Comparison of ENCODE assay signal across 8 mouse cellular contexts in the genomic region with DNA sequence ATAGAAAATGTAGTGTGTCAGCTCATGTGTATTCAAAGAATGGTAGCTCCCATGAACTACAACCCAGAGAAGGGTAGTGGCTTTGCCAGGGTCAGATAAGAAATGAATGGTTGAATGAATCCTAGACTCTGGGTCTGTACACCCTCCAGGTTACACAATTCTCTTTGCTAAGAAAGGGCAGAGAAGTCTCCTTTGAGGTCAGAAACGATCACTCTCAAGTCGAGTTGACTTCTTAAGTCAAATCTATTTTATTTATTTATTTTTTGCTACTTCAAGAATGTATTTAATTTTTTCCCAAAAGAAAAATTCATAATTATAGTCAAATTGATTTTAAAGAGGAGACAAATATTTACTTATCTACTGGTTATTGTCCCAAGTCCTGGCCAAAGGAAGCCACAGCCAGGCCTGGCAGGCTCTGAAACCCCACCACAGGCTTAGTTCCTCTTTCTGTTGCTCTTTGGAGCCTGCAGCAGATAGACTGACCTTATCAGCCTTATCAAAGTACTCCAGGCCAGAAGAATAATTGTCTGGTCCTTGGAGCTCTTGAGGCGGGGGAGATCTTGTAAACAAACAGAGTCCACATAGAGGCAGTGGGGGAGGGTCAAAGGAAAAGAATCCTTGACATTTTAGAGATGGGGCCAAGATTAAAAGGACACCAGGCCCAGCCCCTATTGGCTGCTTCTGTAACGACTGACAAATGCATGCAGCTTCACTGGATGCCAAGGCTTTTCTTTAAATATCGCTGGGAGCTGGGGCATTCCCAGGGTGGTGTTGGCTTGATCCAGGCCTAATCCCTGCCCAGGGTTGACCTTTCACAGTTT.
A peak's percentile ranks its signal among the peaks of the same experiment; 100 is the strongest.
DNase-seq lines count a peak whose midpoint lies in the region; ATAC-seq lines count a peak whose summit lies in the region.
"Had no signal": no experiment of that assay in that cellular context is flagged by ENCODE, and none has a peak within 500 bp of the region (broad histone marks: within the 10 kb centered on the region; RNA-seq: fewer than 3 reads in every experiment).

No protein-coding gene starts in this region.

- ATAC-seq in hematopoietic stem cell, adult 5-6 weeks (replicated peaks in 1 of 2; ENCODE audit: insufficient read depth in 1 of 2, low FRiP score in 2 of 2, low TSS enrichment in 1 of 2, low read depth in 1 of 2, poor library complexity in 2 of 2, severe bottlenecking in 2 of 2): peak; percentile 70 to 72
- ATAC-seq: forebrain, embryonic 16.5 days had no signal

- peak; percentile 72 for DNase-seq in A20 (ENCODE audit: low read depth, low spot score)
- DNase-seq in MEL-GATA-1-ER (ENCODE audit: extremely low read depth, low read depth): peak; percentile 97
- DNase-seq in lung, postnatal 10 days: peak; percentile 76
- no peak for DNase-seq in left cerebral cortex, adult 18-20 months (ENCODE audit: low spot score in 2 of 2)
- DNase-seq in cerebellum, adult 18-20 months: no peak
- DNase-seq in right cerebral cortex, postnatal 36 days (ENCODE audit: low spot score in 2 of 2): no peak

Comparison
In these comparisons a context has a peak if more than half of its experiments do, and no peak if none do; other contexts are left out.
1. DNase-seq: peak in A20 (single experiment), MEL-GATA-1-ER (single experiment) and lung, postnatal 10 days (single experiment); none in left cerebral cortex, adult 18-20 months (0 of 2), cerebellum, adult 18-20 months (0 of 2) and right cerebral cortex, postnatal 36 days (0 of 2).